Mouse (Mus musculus) lung, adult 2 months (tissue): Measurements from ENCODE around the gene Akip1.

Experiments used
- CTCF ChIP-seq: fragments of 200-500 bp; IDR thresholded peaks from 2 replicates; pipeline ENCODE4 v1.5.1; 2011; ENCODE audit warnings: mild to moderate bottlenecking, low read length, control low read depth; ENCODE audit not compliant: insufficient read depth
- POLR2A ChIP-seq: fragments of 200-500 bp; IDR thresholded peaks from 2 replicates; pipeline ENCODE4 v1.6.1; 2011; ENCODE audit warnings: low read depth, mild to moderate bottlenecking, control low read depth, low read length, borderline replicate concordance; ENCODE audit errors: extremely low read depth

- no peak for TF ChIP-seq CTCF
- no peak for TF ChIP-seq POLR2A
These were observed 48.6 kb upstream of the Akip1 start for GRCm38 (mm10) chr7:109654871-109655270.
